Mouse (Mus musculus) liver, adult 10 weeks (tissue): ENCODE measurements around the gene Eif5. TPM values are rescaled to one million over a fixed set of nuclear protein-coding genes. Genes with fewer than 3 reads are reported as not detected.

Experiments
- polyA plus RNA-seq: library from polyadenylated mRNA; stranded (reverse); fragments of 350-450 nt; fragmentation: Illumina TruSeq; extraction: RNeasy Lipid Tissue Mini Kit (QIAGEN cat#74804); gene quantifications from one replicate; pipeline ENCODE4 v1.2.3, GENCODE M21; 2014; ENCODE audit warnings: low read depth, low replicate concordance

Gene Eif5
- 429 TPM for polyA plus RNA-seq

GRCm38 (mm10) chr12:111537796-111538291 is at the start of gene Eif5:
Eif5 (plus strand) TSS chr12:111538016.

GRCm38 (mm10) chr12:111574074-111574886 is 36.5 kb downstream of the Eif5 start, which contains the start of gene Mark3:
Mark3 (plus strand) TSS chr12:111574523.

Other genes with a start within 250 kb of the Eif5 start
- gene Cdc42bpb, start 160.3 kb upstream of the Eif5 start, polyA plus RNA-seq = 3.2 TPM
- not detected for gene Lbhd2, start 131.2 kb upstream of the Eif5 start, polyA plus RNA-seq
- gene Exoc3l4, start 121.0 kb upstream of the Eif5 start, polyA plus RNA-seq = not detected
- 5.6 TPM for gene Tnfaip2, start 95.5 kb upstream of the Eif5 start, polyA plus RNA-seq
- gene Gm266, start 52.2 kb upstream of the Eif5 start, polyA plus RNA-seq = not detected
- gene Mark3, start 36.5 kb downstream of the Eif5 start, polyA plus RNA-seq = 65.6 TPM
- gene Ckb, start 134.3 kb downstream of the Eif5 start, polyA plus RNA-seq = not detected
- gene Trmt61a, start 140.1 kb downstream of the Eif5 start, polyA plus RNA-seq = 0.34 TPM
- gene Bag5, start 175.2 kb downstream of the Eif5 start, polyA plus RNA-seq = 9.6 TPM
- gene Apopt1, start 175.2 kb downstream of the Eif5 start, polyA plus RNA-seq = 18.7 TPM
- gene Klc1, start 220.8 kb downstream of the Eif5 start, polyA plus RNA-seq = 1.4 TPM